Mouse (Mus musculus) midbrain, embryonic 12.5 days (tissue): ENCODE measurements around the gene Cyp4f15. TPM values are rescaled to one million over a fixed set of nuclear protein-coding genes. Genes with fewer than 3 reads are reported as not detected.
A peak's percentile ranks its signal among the peaks of the same experiment; 100 is the strongest.

Experiments used
- ATAC-seq: fragments of 200-750 bp; cut with Nextera tagmentation; 2 replicates; pipeline ENCODE4 v1.8.0; 2017; ENCODE audit warnings: low read depth, moderate TSS enrichment, moderate library complexity; ENCODE audit not compliant: low FRiP score
- H3K27ac ChIP-seq: fragments of 300-500 bp; sonication (generic); replicated peaks from 2 replicates; pipeline ENCODE4 v1.5.1; 2016; ENCODE audit warnings: mild to moderate bottlenecking
- H3K27me3 ChIP-seq: fragments of 300-500 bp; sonication (generic); 2 replicates; pipeline ENCODE4 v1.6.1; 2016; ENCODE audit warnings: mild to moderate bottlenecking
- H3K36me3 ChIP-seq: fragments of 300-500 bp; sonication (generic); 2 replicates; pipeline ENCODE4 v1.6.1; 2016
- H3K4me1 ChIP-seq: fragments of 300-500 bp; sonication (generic); 2 replicates; pipeline ENCODE4 v1.6.1; 2016
- H3K4me2 ChIP-seq: fragments of 300-500 bp; sonication (generic); replicated peaks from 2 replicates; pipeline ENCODE4 v1.6.1; 2016; ENCODE audit warnings: mild to moderate bottlenecking, moderate library complexity
- H3K4me3 ChIP-seq: fragments of 300-500 bp; sonication (generic); 2 replicates; pipeline ENCODE4 v1.5.1; 2016; ENCODE audit warnings: mild to moderate bottlenecking
- H3K9ac ChIP-seq: fragments of 300-500 bp; sonication (generic); replicated peaks from 2 replicates; pipeline ENCODE4 v1.6.1; 2016; ENCODE audit warnings: mild to moderate bottlenecking, moderate library complexity
- H3K9me3 ChIP-seq: fragments of 300-500 bp; sonication (generic); 2 replicates; pipeline ENCODE4 v1.6.1; 2016; ENCODE audit warnings: mild to moderate bottlenecking
- WGBS: fragments of 180-500 bp; shearing (Covaris S2); methylation state at CpG from one replicate; pipeline ENCODE4 v1.1.7; 2016; 5-methylcytosine and 5-hydroxymethylcytosine counted together
- polyA plus RNA-seq: library from polyadenylated mRNA; unstranded; fragments of >200 nt; fragmentation: Nextera tagmentation; extraction: Ambion mirVana; gene quantifications from 2 replicates; pipeline ENCODE4 v1.2.1, GENCODE M21; 2016

Gene Cyp4f15
- polyA plus RNA-seq = 0.40 and 0.80 TPM in 2 replicates

DNA sequence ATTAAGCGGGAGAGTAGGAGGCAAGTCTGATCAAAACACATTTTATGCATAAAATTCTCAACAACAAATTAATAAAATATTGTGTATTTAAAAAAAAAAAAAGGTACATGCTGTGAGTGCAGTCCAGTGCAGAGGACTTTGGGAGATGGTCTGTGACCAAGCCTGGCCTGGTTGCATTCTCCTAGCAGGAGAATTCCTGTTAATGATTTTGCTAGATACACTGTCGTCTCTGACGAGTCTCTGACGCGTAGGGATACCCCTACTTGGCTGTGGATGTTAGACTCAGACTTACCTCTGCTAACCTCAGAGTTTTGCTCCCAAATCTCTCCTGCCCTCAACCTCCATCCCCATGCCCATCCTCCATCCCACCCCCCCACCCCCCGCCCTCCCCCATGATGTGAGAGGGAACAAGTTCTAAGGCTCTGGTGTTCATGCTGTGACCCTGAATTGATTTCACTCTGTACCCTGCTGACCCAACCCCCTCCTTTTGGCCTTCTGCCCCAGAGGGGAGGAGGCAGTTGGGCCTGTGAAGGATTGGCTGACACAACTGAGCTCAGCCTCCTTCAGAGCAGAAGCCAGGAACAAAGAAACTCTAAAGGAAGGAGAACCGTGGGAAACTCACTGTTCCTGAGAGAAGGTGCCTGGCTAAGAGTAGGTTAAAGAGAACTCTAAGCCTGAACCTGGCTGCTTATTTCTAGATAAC is at the start of gene Cyp4f15:
Gene Cyp4f15, plus strand, starts transcription at position 580 of the 703 bp plus-strand sequence.
- Histone ChIP-seq H3K4me1 (no peaks in the 10 kb centered on the region; the same call in none of the 2 replicates), H3K36me3 (no peaks in the 10 kb centered on the region), H3K27me3 (no peaks in the 10 kb centered on the region), H3K27ac (no peak within 1 kb of the TSS), H3K9me3 (no peaks in the 10 kb centered on the region), H3K4me2 (no peak within 1 kb of the TSS), H3K9ac (no peak within 1 kb of the TSS), H3K4me3 (no peak within 1 kb of the TSS)
- no peak for ATAC-seq
- 24% methylated on average over 7 of the region's 7 CpGs for WGBS

DNA sequence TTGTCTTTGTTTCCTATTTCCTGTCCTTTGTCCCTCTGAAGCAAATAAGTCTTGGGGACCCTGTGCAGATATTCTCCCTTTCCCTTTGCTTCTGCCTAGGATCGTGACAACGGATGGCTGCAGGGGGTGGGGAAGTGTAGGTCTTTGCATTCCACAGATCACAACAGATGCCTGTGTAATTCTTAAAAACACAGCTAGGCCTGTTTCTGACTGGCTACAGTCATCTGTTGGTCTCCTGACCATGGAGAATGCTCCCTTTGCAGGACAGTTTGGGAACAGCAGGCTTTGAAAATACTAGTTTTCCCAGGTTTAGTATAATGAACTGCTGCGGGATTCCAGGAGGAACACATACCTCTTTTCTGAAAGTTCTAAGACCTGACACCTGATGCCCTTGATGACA is 49.1 kb upstream of the Cyp4f15 start:
- H3K9me3 ChIP-seq = no peaks in the 10 kb centered on the region
- H3K4me3 ChIP-seq = no peak overlapping the region
- no peak overlapping the region for H3K4me2 ChIP-seq
- no peak overlapping the region for H3K27ac ChIP-seq
- 70% methylated on average over 3 of the region's 3 CpGs for WGBS
- H3K9ac ChIP-seq = no peak overlapping the region
- no peaks in the 10 kb centered on the region for H3K27me3 ChIP-seq
- H3K36me3 ChIP-seq = no peaks in the 10 kb centered on the region
- ATAC-seq = no peak
- no peaks in the 10 kb centered on the region for H3K4me1 ChIP-seq

DNA sequence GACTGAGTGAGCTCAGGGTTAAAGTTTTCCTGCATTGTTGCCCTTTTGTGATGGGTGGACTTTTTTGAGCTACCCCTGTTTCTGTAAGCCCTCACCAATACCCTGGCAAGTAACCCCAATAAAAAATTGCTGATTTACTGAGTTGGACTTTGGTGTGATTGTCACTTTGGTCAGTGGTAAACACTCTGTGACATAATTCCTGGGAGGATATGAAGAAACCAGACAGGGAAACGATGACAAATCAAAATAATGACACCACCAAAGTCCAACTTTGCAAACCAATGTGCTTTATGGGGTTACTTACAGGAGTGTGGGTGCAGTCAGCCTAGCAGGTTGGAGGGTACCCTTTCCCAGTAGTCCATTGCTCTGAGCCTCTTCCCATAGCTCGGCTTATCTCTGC is 48.3 kb upstream of the Cyp4f15 start:
- Histone ChIP-seq H3K4me1 (no peaks in the 10 kb centered on the region), H3K27ac (no peak overlapping the region), H3K9me3 (no peaks in the 10 kb centered on the region), H3K4me2 (no peak overlapping the region), H3K9ac (no peak overlapping the region), H3K27me3 (no peaks in the 10 kb centered on the region), H3K36me3 (no peaks in the 10 kb centered on the region), H3K4me3 (no peak overlapping the region)
- ATAC-seq = no peak
- WGBS = 84% methylated on average over 2 of the region's 2 CpGs

DNA sequence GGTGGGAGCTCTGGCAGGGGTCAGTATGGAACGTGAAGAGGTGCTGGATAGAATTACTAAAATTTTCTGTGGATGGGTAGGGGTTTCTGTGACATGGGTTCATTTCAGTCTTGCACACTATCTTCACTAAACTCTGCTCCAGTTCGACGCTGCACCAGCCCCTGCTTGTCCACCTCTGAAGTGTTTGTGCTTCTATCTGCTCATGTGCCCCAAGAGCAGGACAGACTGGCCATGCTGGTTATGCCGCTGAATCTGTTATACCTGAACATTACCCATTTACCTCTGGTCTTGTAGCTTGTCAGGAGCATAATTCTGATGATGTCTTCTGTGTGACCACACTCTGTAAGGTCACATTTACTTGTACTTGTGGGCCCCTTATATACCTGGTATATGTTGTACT is 38.8 kb upstream of the Cyp4f15 start:
- no peaks in the 10 kb centered on the region for H3K4me1 ChIP-seq
- no peaks in the 10 kb centered on the region for H3K27me3 ChIP-seq
- 82% methylated on average over 4 of the region's 4 CpGs for WGBS
- ATAC-seq = no peak
- no peak overlapping the region for H3K9ac ChIP-seq
- H3K9me3 ChIP-seq = no peaks in the 10 kb centered on the region
- no peaks in the 10 kb centered on the region for H3K36me3 ChIP-seq
- H3K4me3 ChIP-seq = no peak overlapping the region
- no peak overlapping the region for H3K4me2 ChIP-seq
- no peak overlapping the region for H3K27ac ChIP-seq

DNA sequence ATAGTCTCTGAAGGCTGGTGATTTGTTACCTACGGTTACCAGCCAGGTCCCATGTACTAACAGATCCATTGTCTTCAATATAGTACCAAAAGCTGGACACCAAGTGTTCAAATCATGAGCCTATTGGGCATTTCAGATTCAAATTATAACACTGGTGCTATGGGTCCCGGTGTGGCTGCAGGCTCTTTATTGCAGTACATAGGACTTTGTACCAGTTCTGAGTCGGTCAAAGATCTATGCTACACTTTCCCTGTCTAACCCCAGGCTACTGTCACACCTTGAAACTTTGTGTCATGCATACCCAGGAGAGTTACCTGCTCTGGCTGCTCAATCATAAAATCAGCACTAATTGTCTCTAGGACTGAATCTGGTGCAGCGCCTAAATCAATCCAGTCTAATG is 31.6 kb upstream of the Cyp4f15 start:
- Histone ChIP-seq H3K4me3 (no peak overlapping the region), H3K27me3 (no peaks in the 10 kb centered on the region), H3K9me3 (no peaks in the 10 kb centered on the region), H3K9ac (no peak overlapping the region), H3K27ac (no peak overlapping the region), H3K4me1 (no peaks in the 10 kb centered on the region), H3K36me3 (no peaks in the 10 kb centered on the region), H3K4me2 (no peak overlapping the region)
- no peak for ATAC-seq
- WGBS = 87% methylated on average over 4 of the region's 4 CpGs

DNA sequence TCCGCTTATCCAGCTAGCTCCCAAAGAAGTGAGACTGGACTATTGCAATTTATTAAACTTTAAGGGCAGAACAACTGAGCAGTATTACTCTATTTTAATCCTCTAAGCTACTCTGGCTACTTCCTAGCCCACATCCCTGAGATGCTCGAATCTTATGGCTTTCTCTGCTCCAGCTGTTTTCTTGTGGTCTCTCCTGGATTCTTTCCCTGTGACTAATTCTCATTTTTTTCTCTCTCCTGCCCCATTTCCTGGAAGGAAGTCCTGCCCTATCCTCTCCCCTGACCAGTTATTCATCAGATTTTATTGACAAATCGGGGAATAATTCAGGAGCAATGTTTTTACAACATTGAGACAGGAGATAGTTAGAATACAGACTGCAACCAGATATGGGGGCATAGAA is 28.4 kb upstream of the Cyp4f15 start:
- Histone ChIP-seq H3K27me3 (no peaks in the 10 kb centered on the region), H3K4me2 (no peak overlapping the region), H3K27ac (no peak overlapping the region), H3K9me3 (no peaks in the 10 kb centered on the region), H3K4me3 (no peak overlapping the region), H3K4me1 (no peaks in the 10 kb centered on the region), H3K9ac (no peak overlapping the region), H3K36me3 (no peaks in the 10 kb centered on the region)
- 81% methylated on average over 3 of the region's 3 CpGs for WGBS
- ATAC-seq = no peak

DNA sequence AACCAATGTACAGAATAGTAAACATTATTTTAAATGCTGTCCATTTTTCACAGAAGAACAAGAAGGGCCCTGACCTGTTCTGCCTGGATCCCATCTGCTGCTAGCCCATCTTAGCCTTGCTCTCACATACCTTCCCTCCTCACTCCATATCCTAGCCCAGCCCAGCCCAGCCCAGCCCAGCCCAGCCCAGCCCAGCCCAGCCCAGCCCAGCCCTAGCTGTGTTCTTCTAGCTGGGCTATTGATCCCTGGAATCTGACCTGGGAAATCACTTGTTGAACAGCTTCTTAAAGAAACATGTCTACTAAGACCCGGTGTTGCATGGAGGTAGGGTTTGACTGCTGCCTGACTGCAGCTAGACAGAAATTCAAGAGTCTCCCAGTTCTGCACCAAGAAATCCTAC is 27.2 kb upstream of the Cyp4f15 start:
- H3K36me3 ChIP-seq = no peaks in the 10 kb centered on the region
- ATAC-seq = no peak
- H3K4me1 ChIP-seq = no peaks in the 10 kb centered on the region
- no peaks in the 10 kb centered on the region for H3K9me3 ChIP-seq
- no peak overlapping the region for H3K4me3 ChIP-seq
- no peak overlapping the region for H3K4me2 ChIP-seq
- H3K27me3 ChIP-seq = no peaks in the 10 kb centered on the region
- H3K9ac ChIP-seq = no peak overlapping the region
- 91% methylated on average over 1 of the region's 1 CpGs for WGBS
- no peak overlapping the region for H3K27ac ChIP-seq

DNA sequence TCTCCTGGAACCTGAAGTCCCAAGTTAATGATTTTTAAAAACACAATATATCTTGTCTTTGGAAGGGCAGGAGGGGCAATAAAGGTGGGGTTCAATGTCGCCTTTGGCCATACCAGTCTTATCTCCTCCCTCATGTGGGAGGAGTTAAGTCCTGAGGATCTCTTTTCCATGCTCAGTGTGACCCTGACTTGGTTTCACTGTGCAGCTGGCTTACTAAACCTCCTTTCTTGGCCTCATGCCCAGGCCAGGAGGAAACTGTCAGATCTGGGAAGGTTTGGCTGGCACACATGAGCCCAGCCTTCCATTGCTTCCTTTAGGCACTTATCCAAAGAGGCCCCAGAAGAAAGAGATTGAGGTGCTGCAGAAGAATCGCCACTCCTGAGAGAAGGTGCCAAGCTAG is 26.7 kb upstream of the Cyp4f15 start, which contains the start of gene Cyp4f40:
Gene Cyp4f40, plus strand, starts transcription at position 189 of the 400 bp plus-strand sequence.
- no peak within 1 kb of the TSS for H3K4me2 ChIP-seq
- H3K4me3 ChIP-seq = no peak within 1 kb of the TSS
- no peak within 1 kb of the TSS for H3K9ac ChIP-seq
- H3K36me3 ChIP-seq = no peaks in the 10 kb centered on the region
- H3K4me1 ChIP-seq = no peaks in the 10 kb centered on the region
- no peaks in the 10 kb centered on the region for H3K27me3 ChIP-seq
- H3K9me3 ChIP-seq = no peaks in the 10 kb centered on the region
- H3K27ac ChIP-seq = no peak within 1 kb of the TSS
- 65% methylated on average over 2 of the region's 2 CpGs for WGBS
- no peak for ATAC-seq

DNA sequence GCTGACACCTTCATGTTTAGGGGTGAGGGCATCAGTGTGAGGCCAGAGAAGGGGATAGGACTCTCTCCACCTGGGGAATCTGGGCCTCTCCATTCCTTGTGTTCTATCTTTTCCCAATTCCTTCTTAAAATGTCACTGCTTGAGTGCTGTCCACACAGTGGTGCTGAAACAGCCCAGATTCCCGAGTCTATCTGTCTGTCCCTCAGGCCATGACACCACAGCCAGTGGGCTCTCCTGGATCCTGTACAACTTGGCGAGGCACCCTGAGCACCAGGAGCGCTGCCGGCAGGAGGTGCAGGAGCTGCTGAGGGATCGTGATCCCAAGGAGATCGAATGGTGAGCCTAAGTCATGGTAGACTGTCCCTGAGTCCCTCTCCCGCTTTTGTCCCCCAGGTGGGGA is 11.5 kb upstream of the Cyp4f15 start:
- no peak overlapping the region for H3K4me2 ChIP-seq
- H3K4me3 ChIP-seq = no peak overlapping the region
- H3K9me3 ChIP-seq = no peaks in the 10 kb centered on the region
- H3K4me1 ChIP-seq = no peaks in the 10 kb centered on the region
- no peak overlapping the region for H3K9ac ChIP-seq
- H3K27me3 ChIP-seq = 0 out of 2 replicates have a peak, but pooled peaks cover 5% of the 10 kb centered on the region
- H3K27ac ChIP-seq = no peak overlapping the region
- WGBS = 72% methylated on average over 7 of the region's 7 CpGs
- ATAC-seq = no peak
- no peaks in the 10 kb centered on the region for H3K36me3 ChIP-seq

DNA sequence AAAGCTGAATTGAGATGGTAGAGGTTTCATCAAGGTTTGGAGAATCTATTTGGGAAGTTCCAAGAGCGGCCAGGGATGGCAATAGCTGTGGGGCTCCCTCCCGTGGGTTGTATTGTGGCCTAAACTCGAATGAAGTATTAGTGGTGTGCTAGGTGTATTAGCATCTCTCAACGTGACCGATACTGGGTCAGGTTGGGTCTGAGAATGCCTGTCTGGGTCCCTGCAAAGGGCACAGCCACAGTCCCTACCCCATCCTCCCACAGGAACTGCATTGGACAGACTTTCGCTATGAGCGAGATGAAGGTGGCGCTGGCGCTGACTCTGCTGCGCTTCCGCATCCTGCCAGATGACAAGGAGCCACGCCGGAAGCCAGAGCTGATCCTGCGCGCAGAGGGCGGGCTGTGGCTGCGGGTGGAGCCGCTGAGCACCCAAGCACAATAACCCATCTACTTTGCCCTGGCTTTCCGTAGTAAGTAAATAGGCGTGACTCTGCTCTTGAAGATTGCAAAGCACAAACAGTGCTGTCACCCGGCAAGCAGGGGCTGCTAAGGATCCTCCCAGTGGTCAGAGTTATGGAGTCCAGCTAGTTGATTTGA is 9.3 kb upstream of the Cyp4f15 start:
- Histone ChIP-seq H3K36me3 (no peaks in the 10 kb centered on the region), H3K4me3 (no peak overlapping the region), H3K4me1 (no peaks in the 10 kb centered on the region), H3K4me2 (peak overlapping the region; percentile 38), H3K9ac (no peak overlapping the region), H3K9me3 (no peaks in the 10 kb centered on the region), H3K27ac (no peak overlapping the region), H3K27me3 (0 out of 2 replicates have a peak, but pooled peaks cover 3% of the 10 kb centered on the region)
- no peak for ATAC-seq
- WGBS = 34% methylated on average over 21 of the region's 21 CpGs

DNA sequence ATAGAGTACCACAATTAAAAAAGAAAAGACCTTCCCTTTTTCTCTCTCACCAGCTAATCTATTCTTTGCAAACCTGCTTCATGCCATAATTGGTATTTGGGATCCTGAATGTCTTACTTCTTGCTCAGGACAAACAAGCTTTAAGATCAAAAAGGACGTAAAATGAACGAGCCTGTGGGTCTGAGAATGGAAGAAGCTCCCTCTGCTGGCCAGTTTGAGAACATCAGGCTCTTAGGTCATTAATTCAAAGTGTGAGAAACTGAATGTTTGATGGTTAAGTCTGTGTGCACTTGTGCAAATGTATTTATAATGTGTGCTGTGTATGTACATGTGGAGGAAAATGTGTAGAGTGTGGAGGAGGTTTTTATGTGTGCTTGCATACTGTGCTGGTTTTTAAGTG is 5.0 kb upstream of the Cyp4f15 start:
- 34% methylated on average over 2 of the region's 2 CpGs for WGBS
- H3K4me2 ChIP-seq = no peak overlapping the region
- ATAC-seq = no peak
- H3K4me1 ChIP-seq = no peaks in the 10 kb centered on the region; the same call in 1 of the 2 replicates
- H3K4me3 ChIP-seq = no peak overlapping the region
- H3K9ac ChIP-seq = no peak overlapping the region
- no peaks in the 10 kb centered on the region for H3K36me3 ChIP-seq
- H3K27me3 ChIP-seq = no peaks in the 10 kb centered on the region
- H3K9me3 ChIP-seq = no peaks in the 10 kb centered on the region
- no peak overlapping the region for H3K27ac ChIP-seq

DNA sequence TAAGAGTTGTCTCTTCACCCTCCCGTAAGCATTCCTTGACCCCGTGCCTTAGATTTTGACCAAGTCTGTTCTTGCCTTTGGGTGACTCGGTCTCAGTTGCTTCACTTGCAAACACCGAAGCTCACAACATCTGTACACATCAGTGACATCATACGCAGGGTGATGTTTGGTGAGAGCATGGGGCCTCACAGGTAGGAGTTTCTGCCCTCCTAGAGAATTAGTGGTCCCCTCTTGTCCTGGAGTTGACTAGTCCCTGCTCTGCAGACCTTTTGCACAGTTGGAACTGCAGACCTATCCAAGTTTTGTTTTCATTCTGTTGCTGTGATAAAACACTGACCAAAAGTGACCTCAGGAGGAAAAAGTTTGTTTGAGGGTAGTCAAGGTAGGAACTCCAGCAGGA is 1.3 kb downstream of the Cyp4f15 start:
- ATAC-seq = no peak
- no peaks in the 10 kb centered on the region for H3K36me3 ChIP-seq
- H3K4me2 ChIP-seq = no peak overlapping the region
- H3K27ac ChIP-seq = no peak overlapping the region
- H3K9ac ChIP-seq = no peak overlapping the region
- H3K9me3 ChIP-seq = no peaks in the 10 kb centered on the region
- 96% methylated on average over 5 of the region's 5 CpGs for WGBS
- no peaks in the 10 kb centered on the region for H3K27me3 ChIP-seq
- H3K4me1 ChIP-seq = no peaks in the 10 kb centered on the region; the same call in none of the 2 replicates
- no peak overlapping the region for H3K4me3 ChIP-seq
